Mouse (Mus musculus): Measurements from ENCODE around the gene Cmas. TPM values are rescaled to one million over a fixed set of nuclear protein-coding genes. Genes with fewer than 3 reads are reported as not detected.

Cmas gene
- polyA plus RNA-seq, 1 experiment from 2014 or later = 147 TPM

DNA sequence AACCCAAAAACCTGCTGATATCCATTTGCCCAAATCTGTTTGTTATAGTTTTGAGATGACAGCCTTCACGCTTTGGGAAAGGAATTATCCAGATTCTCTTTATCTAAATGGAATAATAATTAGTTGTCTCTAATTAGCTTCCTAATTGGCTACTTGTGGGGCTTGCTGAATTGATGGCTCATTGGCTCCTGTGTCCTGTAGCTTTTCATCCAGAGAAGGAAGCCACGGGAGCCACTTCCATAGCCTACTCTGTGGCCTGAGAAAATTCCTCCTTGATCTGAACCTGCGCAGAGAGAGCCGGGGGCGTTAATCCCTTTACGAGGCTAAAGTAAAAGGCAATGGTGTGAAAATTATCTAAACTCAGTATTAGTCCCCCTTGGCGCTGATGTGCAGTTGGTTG is 24.8 kb downstream of the Cmas start:
- no peak overlapping the region for H3K27ac ChIP-seq
- no peak for ATAC-seq (ENCODE audit: low FRiP score, low read depth)
- WGBS = 76% methylated on average over 7 of the region's 7 CpGs

DNA sequence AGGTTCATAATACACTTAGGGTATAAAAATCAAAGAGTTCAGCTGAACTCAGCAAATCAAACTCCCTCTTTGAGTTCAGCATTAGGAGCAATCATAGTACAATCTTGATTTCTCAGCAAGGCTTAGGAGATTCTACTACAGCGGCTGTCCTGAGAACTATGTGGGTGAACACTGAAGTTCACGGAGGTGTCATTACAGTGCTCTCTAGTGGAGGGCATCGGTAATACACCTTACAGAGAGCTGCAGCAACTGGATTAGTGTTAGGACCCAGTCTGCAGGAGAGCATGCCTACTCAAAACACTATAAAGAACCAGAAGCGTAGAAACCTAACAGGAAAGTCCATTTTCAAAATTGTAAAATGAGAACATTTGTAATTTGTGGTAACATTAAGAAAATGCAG is 28.9 kb downstream of the Cmas start:
- H3K9me3 ChIP-seq = no peaks in the 10 kb centered on the region
- no peak overlapping the region for H3K4me2 ChIP-seq (replicated peaks)
- WGBS = 37% methylated on average over 4 of the region's 4 CpGs
- no peaks in the 10 kb centered on the region for H3K4me1 ChIP-seq
- H3K36me3 ChIP-seq = no peaks in the 10 kb centered on the region
- H3K27me3 ChIP-seq (replicated peaks) = no peaks in the 10 kb centered on the region
- H3K9ac ChIP-seq = no peak overlapping the region
- H3K4me3 ChIP-seq = no peak overlapping the region
- H3K27ac ChIP-seq = no peak overlapping the region
- ATAC-seq (ENCODE audit: low FRiP score, low read depth) = no peak

More for the DNA sequence above, 24.8 kb downstream of the Cmas start:
- no peak overlapping the region for H3K9ac ChIP-seq
- H3K4me1 ChIP-seq = no peaks in the 10 kb centered on the region
- no peak overlapping the region for H3K4me3 ChIP-seq
- H3K9me3 ChIP-seq = no peaks in the 10 kb centered on the region
- no peaks in the 10 kb centered on the region for H3K36me3 ChIP-seq
- H3K4me2 ChIP-seq (replicated peaks) = no peak overlapping the region
- no peaks in the 10 kb centered on the region for H3K27me3 ChIP-seq (replicated peaks)

DNA sequence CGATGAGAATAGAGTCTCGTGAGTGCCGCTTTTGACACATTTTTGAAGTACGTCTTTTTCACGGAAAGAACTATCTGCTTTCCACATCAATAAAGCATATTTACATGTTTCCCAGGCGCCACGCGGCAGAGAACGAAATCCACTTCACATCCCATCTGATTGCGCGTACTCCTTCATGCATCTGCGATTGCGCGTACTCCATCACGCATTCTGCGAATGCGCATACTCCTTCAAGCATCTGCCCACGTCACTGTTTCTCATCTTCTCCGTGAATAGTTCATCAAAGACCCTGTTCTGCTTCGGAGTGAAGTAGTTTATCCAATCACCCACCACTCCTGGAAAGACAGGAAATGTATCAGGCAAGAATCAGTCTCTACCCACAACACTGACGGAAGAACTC is 29.6 kb downstream of the Cmas start:
- 88% methylated on average over 21 of the region's 21 CpGs for WGBS
- no peaks in the 10 kb centered on the region for H3K4me1 ChIP-seq
- no peak overlapping the region for H3K9ac ChIP-seq
- no peak overlapping the region for H3K4me2 ChIP-seq (replicated peaks)
- no peak for ATAC-seq (ENCODE audit: low FRiP score, low read depth)
- H3K36me3 ChIP-seq = no peaks in the 10 kb centered on the region
- no peaks in the 10 kb centered on the region for H3K27me3 ChIP-seq (replicated peaks)
- H3K4me3 ChIP-seq = no peak overlapping the region
- H3K9me3 ChIP-seq = no peaks in the 10 kb centered on the region
- H3K27ac ChIP-seq = no peak overlapping the region

DNA sequence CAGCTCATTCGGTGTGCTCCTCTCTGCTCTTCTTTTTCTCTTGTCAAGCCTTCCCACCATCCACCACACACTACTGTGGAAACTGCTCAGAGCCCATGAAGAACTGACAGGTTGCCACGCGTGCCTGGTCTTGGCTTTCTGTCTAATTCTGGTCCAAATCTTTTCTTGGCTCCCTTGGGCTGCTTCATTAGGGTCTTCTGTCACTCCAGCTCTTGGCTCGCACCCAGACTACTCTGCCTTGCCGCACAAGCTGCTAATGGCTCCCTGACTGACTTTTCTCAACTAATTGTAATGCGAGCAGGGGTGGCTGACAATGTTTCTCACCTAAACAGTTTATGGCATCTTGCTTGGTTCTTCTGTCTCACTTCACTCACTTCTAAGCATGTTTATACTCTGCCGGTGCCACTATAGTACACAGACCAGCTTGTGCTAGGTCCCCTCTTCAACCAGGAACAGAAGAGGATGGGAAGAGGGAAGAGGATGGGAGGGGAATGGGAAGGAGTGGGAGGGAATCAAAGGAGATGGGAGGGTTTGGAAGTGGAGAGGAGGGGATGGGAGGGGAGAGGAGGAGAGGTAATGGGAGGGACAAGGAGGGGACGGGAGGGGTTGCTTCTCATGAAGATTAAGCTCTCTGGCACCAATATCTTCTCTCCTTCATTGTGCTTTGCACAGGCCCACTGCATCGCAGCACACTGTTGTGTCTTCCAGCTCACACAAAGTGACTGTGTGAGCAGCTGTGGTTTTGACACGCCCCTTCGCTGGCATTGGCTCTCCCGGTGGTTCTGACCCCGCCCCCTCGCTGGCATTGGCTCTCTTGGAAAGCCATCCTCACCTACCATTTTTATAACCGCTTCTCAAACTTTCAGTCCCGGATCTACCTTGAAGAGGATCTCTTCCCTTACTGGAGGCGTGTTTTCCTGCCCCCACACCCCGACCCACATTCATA is 31.8 kb downstream of the Cmas start:
- 52% methylated on average over 18 of the region's 18 CpGs for WGBS
- no peak overlapping the region for H3K9ac ChIP-seq
- no peaks in the 10 kb centered on the region for H3K9me3 ChIP-seq
- peaks cover 13% of the 10 kb centered on the region for H3K4me1 ChIP-seq
- H3K27me3 ChIP-seq (replicated peaks) = no peaks in the 10 kb centered on the region
- H3K4me3 ChIP-seq = no peak overlapping the region
- ATAC-seq (ENCODE audit: low FRiP score, low read depth) = no peak
- H3K36me3 ChIP-seq = no peaks in the 10 kb centered on the region
- H3K4me2 ChIP-seq (replicated peaks) = no peak overlapping the region
- no peak overlapping the region for H3K27ac ChIP-seq

DNA sequence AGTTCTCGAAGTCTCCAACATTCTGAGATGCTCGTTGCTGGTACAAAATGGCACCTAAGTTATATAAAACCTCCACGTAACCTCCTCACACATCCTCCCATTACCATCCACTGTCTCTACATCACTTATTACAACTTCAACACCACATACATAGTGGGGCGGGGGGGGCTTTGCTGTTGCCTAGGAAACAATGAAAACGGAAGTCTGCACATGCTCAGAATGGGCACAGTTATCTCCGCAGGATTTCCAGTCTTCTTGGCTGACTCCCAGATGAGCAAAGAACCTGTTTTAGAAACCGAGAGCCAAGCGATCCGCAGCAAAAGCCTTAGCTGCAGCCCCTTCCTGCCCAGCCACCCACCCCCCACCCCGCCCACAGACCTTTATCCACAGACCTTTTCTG is 33.2 kb downstream of the Cmas start:
- 94% methylated on average over 10 of the region's 10 CpGs for WGBS
- Histone ChIP-seq H3K4me2 (replicated peaks) (no peak overlapping the region), H3K27me3 (replicated peaks) (no peaks in the 10 kb centered on the region), H3K27ac (no peak overlapping the region), H3K9me3 (no peaks in the 10 kb centered on the region), H3K36me3 (no peaks in the 10 kb centered on the region), H3K4me3 (no peak overlapping the region), H3K4me1 (peaks cover 18% of the 10 kb centered on the region), H3K9ac (no peak overlapping the region)
- ATAC-seq (ENCODE audit: low FRiP score, low read depth) = no peak

DNA sequence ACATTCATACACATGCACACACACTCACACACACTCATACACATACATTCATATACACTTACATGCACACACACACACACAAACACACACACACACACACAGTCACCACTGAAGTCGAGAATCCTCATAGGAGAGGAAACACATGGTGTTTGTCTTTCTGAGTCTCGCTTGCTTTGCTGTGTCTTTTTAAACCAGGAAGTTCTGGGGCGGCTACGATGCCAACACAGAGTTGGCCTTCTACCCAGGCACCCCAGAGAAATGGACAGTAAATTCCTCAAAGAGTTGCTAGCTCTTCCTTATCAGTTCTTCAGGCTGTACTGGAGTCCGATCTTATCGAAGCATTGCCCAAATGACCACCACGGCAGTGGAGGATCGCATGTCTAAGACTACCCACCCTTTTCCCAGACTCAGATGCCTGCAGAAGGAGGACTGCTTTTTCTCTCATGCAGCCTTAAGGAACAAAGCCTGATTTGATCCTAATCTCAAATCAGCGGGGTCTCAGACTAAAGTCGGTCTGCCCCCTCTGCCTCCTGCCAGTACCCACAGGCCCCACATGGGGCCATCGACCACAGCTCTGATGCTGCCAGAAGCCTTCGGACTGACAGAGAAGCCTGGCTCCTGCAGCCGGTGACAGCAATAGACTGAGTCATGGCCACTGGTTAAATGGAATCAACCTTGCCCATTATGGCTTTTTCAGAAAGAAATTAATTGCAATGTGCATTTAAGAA is 35.9 kb downstream of the Cmas start:
- H3K4me1 ChIP-seq = peaks cover 18% of the 10 kb centered on the region
- 49% methylated on average over 13 of the region's 13 CpGs for WGBS
- no peak overlapping the region for H3K4me3 ChIP-seq
- no peak overlapping the region for H3K9ac ChIP-seq
- no peak overlapping the region for H3K4me2 ChIP-seq (replicated peaks)
- no peak overlapping the region for H3K27ac ChIP-seq
- ATAC-seq (ENCODE audit: low FRiP score, low read depth) = no peak
- H3K9me3 ChIP-seq = no peaks in the 10 kb centered on the region
- H3K27me3 ChIP-seq (replicated peaks) = no peaks in the 10 kb centered on the region
- H3K36me3 ChIP-seq = no peaks in the 10 kb centered on the region

DNA sequence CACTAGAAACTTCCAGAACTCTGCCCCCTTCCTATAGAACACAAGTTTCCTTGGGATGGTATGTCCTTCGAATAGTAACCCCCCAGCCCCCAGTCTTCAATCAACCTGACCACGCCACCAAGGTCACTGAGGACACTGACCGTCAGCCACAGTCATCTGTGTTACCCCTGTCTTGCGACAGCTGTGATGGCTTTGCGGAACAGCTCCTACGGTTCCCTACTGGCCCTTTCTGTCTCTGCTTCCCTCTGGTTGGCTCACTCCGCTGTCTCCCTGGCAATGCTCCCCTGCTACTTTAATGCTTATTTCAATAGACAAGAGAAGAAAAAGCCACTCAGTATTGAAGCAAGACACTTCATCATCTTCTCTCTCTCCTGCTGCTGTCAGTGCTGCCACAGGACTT is 37.0 kb downstream of the Cmas start:
- Histone ChIP-seq H3K27me3 (replicated peaks) (no peaks in the 10 kb centered on the region), H3K4me2 (replicated peaks) (0 out of 2 replicates have a peak overlapping the region, but pooled peaks have one; percentile 19), H3K9me3 (no peaks in the 10 kb centered on the region), H3K9ac (no peak overlapping the region), H3K36me3 (no peaks in the 10 kb centered on the region), H3K27ac (no peak overlapping the region), H3K4me1 (peaks cover 18% of the 10 kb centered on the region), H3K4me3 (no peak overlapping the region)
- WGBS = 16% methylated on average over 7 of the region's 7 CpGs
- ATAC-seq (ENCODE audit: low FRiP score, low read depth) = peak; percentile 79

DNA sequence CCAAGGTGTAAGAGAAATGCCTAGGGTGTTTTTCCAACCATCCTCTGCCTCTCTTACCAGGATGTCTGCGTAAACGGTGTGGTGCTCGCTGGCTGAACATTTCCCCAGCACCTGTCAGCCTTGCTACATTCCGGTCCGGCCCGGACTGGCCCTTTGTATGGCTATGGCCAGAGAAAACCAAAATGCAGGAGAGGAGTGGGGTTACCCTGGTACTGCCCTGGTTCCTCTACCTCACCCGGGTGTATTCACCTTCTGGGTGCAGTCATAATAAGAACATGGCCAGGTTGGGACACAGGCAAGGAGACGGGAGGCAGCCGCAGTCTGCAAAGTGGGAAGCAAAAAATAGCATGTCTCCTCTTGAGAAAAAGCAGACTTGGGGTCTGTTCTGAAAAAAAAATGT is 38.6 kb downstream of the Cmas start:
- 91% methylated on average over 9 of the region's 9 CpGs for whole genome bisulfite sequencing

DNA sequence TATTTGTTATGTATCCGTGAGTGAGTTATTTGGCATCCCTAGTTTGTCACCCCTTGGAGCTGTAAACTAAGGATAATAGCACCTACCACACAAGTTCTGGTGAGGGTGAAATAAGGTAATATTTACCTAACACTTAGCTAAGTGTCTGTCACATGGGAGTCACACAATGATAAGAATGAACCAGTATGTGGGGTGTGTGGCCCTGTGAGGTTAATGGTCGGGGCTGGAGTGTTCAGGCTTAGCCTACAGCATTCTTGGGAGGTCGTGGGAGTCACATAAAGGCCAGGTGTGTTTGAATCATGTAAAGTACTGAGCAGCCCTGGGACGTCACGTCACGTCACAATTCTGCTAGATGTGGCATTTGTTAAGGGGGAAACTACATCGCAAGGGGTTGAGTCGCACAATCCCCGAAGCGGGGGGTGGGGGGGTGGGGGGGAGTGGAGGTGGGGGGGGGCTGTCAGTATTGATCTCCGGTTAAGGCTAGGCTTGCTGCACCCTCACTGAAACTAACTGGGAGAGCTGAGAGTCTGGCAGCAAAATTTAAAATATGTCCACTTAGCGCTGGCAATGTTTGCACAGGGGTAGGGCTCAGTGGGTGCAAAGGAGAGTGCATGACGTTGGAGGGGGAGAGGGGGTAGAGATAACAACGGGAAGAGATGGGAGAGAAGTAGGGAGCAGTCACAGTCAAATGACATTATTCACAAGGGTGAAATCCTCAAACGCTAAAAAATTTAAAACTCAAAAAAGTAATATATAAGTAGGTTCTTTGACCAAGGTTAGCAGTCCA is 39.4 kb downstream of the Cmas start:
- Histone ChIP-seq H3K4me3 (no peak overlapping the region), H3K9ac (no peak overlapping the region), H3K36me3 (no peaks in the 10 kb centered on the region), H3K27me3 (replicated peaks) (no peaks in the 10 kb centered on the region), H3K9me3 (no peaks in the 10 kb centered on the region), H3K27ac (no peak overlapping the region), H3K4me1 (peaks cover 18% of the 10 kb centered on the region), H3K4me2 (replicated peaks) (no peak overlapping the region)
- 82% methylated on average over 15 of the region's 15 CpGs for WGBS
- ATAC-seq (ENCODE audit: low FRiP score, low read depth) = no peak

More for the DNA sequence above, 38.6 kb downstream of the Cmas start:
- H3K27ac ChIP-seq = no peak overlapping the region
- H3K9ac ChIP-seq = no peak overlapping the region
- H3K27me3 ChIP-seq (replicated peaks) = no peaks in the 10 kb centered on the region
- ATAC-seq (ENCODE audit: low FRiP score, low read depth) = no peak
- no peak overlapping the region for H3K4me2 ChIP-seq (replicated peaks)
- H3K4me3 ChIP-seq = no peak overlapping the region
- no peaks in the 10 kb centered on the region for H3K9me3 ChIP-seq
- no peaks in the 10 kb centered on the region for H3K36me3 ChIP-seq
- peaks cover 18% of the 10 kb centered on the region for H3K4me1 ChIP-seq

DNA sequence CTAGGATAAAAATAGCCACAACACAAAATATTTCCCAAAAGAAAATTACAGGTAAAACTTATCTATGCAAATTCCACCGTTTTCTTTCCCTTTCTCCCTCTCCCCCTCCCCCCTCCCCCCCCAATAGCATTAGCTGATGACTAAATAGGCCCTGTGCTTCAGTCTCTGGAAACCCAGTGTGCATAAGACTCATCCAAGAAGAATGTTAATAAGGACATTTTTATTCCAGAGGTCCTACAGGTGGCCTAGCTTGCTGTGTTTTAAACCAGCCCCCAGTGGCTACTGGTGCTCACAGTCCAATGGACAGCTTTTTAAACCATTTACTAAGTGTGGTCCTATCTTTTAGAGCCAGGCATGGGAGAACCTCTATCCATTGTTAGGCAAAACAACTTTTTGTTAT is 41.5 kb downstream of the Cmas start:
- H3K4me1 ChIP-seq = peaks cover 13% of the 10 kb centered on the region
- no peak for ATAC-seq (ENCODE audit: low FRiP score, low read depth)
- 86% methylated on average over 1 of the region's 1 CpGs for WGBS
- H3K9ac ChIP-seq = no peak overlapping the region
- H3K4me3 ChIP-seq = no peak overlapping the region
- no peak overlapping the region for H3K27ac ChIP-seq
- no peaks in the 10 kb centered on the region for H3K9me3 ChIP-seq
- H3K4me2 ChIP-seq (replicated peaks) = no peak overlapping the region
- no peaks in the 10 kb centered on the region for H3K27me3 ChIP-seq (replicated peaks)
- H3K36me3 ChIP-seq = no peaks in the 10 kb centered on the region

DNA sequence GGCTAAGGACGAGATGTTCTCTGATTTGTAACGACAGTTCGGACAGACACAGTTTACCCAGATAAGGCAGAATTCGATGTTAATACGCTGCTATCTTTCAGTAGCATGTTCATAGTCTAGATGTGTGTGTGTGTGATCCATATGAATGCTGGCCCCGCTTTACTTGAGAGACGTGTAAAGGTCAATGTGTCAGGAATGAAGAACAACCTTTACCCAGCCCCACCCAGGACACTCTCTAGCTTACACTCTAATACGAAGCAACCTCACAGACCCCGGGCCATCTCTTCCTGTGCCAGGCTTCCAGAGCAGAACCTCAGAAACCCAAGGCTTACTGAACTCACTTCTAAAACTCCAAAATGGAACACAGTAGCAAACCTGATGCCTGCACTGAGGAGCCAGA is 42.4 kb downstream of the Cmas start:
- WGBS = 80% methylated on average over 9 of the region's 9 CpGs
- ATAC-seq (ENCODE audit: low FRiP score, low read depth) = no peak
- H3K27ac ChIP-seq = no peak overlapping the region
- H3K4me1 ChIP-seq = 0 out of 2 replicates have a peak, but pooled peaks cover 5% of the 10 kb centered on the region
- no peak overlapping the region for H3K4me2 ChIP-seq (replicated peaks)
- H3K9me3 ChIP-seq = no peaks in the 10 kb centered on the region
- no peaks in the 10 kb centered on the region for H3K27me3 ChIP-seq (replicated peaks)
- no peak overlapping the region for H3K4me3 ChIP-seq
- no peaks in the 10 kb centered on the region for H3K36me3 ChIP-seq
- no peak overlapping the region for H3K9ac ChIP-seq
